Mouse (Mus musculus): ENCODE results near the gene Vwa7. TPM values are rescaled to one million over a fixed set of nuclear protein-coding genes. Genes with fewer than 3 reads are reported as not detected.
"Not testable (repeated sequence)": the region's sequence is repeated elsewhere in the genome, so short reads cannot be mapped to it uniquely, and the experiment has no call there.

Vwa7 gene
- total and polyA plus RNA-seq, 3 experiments: 9.8 to 10.4 TPM; not detected in 1

- H3K9ac ChIP-seq (ENCODE audit: control insufficient read depth, low read depth, low read length, poor library complexity, severe bottlenecking): peak overlapping the region; percentile 98
- peaks cover 63% of the 10 kb centered on the region for H3K79me2 ChIP-seq (ENCODE audit: control insufficient read depth, insufficient read depth, low read length, poor library complexity)
- H3K4me1 ChIP-seq (ENCODE audit: control insufficient read depth in 1 of 2, insufficient read depth in 2 of 2, low read length in 2 of 2): peaks cover 0 to 4% of the 10 kb centered on the region in 2 experiments; a peak in 1 of 4 replicates
- TF ChIP-seq USF2 (IDR thresholded peaks at IDR 0.05; ENCODE audit: borderline replicate concordance in 1 of 2, insufficient read depth in 1 of 2, low read depth in 1 of 2, low read length in 2 of 2) (no peak), NELFE (IDR thresholded peaks at IDR 0.05; ENCODE audit: low read depth, low read length) (no peak), ETS1 (IDR thresholded peaks at IDR 0.05; ENCODE audit: low read depth, low read length) (0 out of 2 replicates have a peak, but pooled peaks have one; percentile 4), POLR2A (IDR thresholded peaks at IDR 0.05; ENCODE audit: control insufficient read depth in 1 of 2, insufficient read depth in 1 of 2, low read depth in 1 of 2, low read length in 2 of 2, poor library complexity in 1 of 2) (peak; percentile 16 to 56; a peak in 2 of 4 replicates)
- DNase-seq (ENCODE audit: low read depth, low spot score): peak; percentile 47
- H3K4me3 ChIP-seq (ENCODE audit: control insufficient read depth in 1 of 2, insufficient read depth in 1 of 2, low read depth in 2 of 2, low read length in 2 of 2): peak overlapping the region; percentile 70 to 86
- no peaks in the 10 kb centered on the region for H3K9me3 ChIP-seq (replicated peaks; ENCODE audit: insufficient read depth, low read length)
- peaks cover 0 to 5% of the 10 kb centered on the region in 2 experiments; a peak in 3 of 4 replicates for H3K36me3 ChIP-seq (ENCODE audit: control insufficient read depth in 1 of 2, insufficient read depth in 2 of 2, low read length in 2 of 2)
- peak overlapping the region; percentile 99 for H3K27ac ChIP-seq (ENCODE audit: control insufficient read depth, low read depth, low read length)
- no peaks in the 10 kb centered on the region for H3K27me3 ChIP-seq (ENCODE audit: control insufficient read depth in 1 of 2, insufficient read depth in 2 of 2, low read length in 2 of 2)
Measured at GRCm38 (mm10) chr17:34998526-34999430, 17.6 kb upstream of the Vwa7 start.

GRCm38 (mm10) chr17:34999871-35000716, 16.3 kb upstream of the Vwa7 start:
- H3K4me1 ChIP-seq (ENCODE audit: control insufficient read depth in 1 of 2, insufficient read depth in 2 of 2, low read length in 2 of 2): not testable (repeated sequence)

More at GRCm38 (mm10) chr17:34999871-35000716, 16.3 kb upstream of the Vwa7 start:
- Histone ChIP-seq H3K27ac (ENCODE audit: control insufficient read depth, low read depth, low read length) (peak overlapping the region; percentile 99), H3K9ac (ENCODE audit: control insufficient read depth, low read depth, low read length, poor library complexity, severe bottlenecking) (peak overlapping the region; percentile 100), H3K4me3 (ENCODE audit: control insufficient read depth in 1 of 2, insufficient read depth in 1 of 2, low read depth in 2 of 2, low read length in 2 of 2) (peak overlapping the region; percentile 70 to 89), H3K79me2 (ENCODE audit: control insufficient read depth, insufficient read depth, low read length, poor library complexity) (peaks cover 75% of the 10 kb centered on the region)
- peak; percentile 76 for DNase-seq (ENCODE audit: low read depth, low spot score)
- not testable (repeated sequence) for H3K27me3 ChIP-seq (ENCODE audit: control insufficient read depth in 1 of 2, insufficient read depth in 2 of 2, low read length in 2 of 2); H3K9me3 ChIP-seq (replicated peaks; ENCODE audit: insufficient read depth, low read length); H3K36me3 ChIP-seq (ENCODE audit: control insufficient read depth in 1 of 2, insufficient read depth in 2 of 2, low read length in 2 of 2)
- TF ChIP-seq ZMIZ1 (IDR thresholded peaks at IDR 0.05; ENCODE audit: low read depth, low read length) (peak; percentile 99), NELFE (IDR thresholded peaks at IDR 0.05; ENCODE audit: low read depth, low read length) (peak; percentile 82), MXI1 (IDR thresholded peaks at IDR 0.05; ENCODE audit: low read depth, low read length) (peak; percentile 30; the same call in 1 of the 2 replicates), TAL1 (IDR thresholded peaks at IDR 0.05; ENCODE audit: low read length) (peak; percentile 60), SIN3A (IDR thresholded peaks at IDR 0.05; ENCODE audit: low read length) (peak; percentile 45; the same call in 1 of the 2 replicates), ETS1 (IDR thresholded peaks at IDR 0.05; ENCODE audit: low read depth, low read length) (peak; percentile 42; the same call in 1 of the 2 replicates), GATA1 (IDR thresholded peaks at IDR 0.05; ENCODE audit: low read depth, low read length) (0 out of 2 replicates have a peak, but pooled peaks have one; percentile 2), POLR2A (IDR thresholded peaks at IDR 0.05; ENCODE audit: control insufficient read depth in 1 of 2, insufficient read depth in 1 of 2, low read depth in 1 of 2, low read length in 2 of 2, poor library complexity in 1 of 2) (peak; percentile 77 to 85), BHLHE40 (IDR thresholded peaks at IDR 0.05; ENCODE audit: borderline replicate concordance, low read depth, low read length) (peak; percentile 38; the same call in 1 of the 2 replicates), EP300 (IDR thresholded peaks at IDR 0.05; ENCODE audit: low read depth in 1 of 2, low read length in 2 of 2) (peak in 1 of 2 experiments; percentile 40; a peak in 2 of 4 replicates), USF1 (IDR thresholded peaks at IDR 0.05; ENCODE audit: low read depth, low read length) (peak; percentile 77), POLR2AphosphoS2 (IDR thresholded peaks at IDR 0.05; ENCODE audit: low read length) (peak; percentile 77; the same call in 1 of the 2 replicates), TBP (IDR thresholded peaks at IDR 0.05; ENCODE audit: low read depth, low read length) (peak; percentile 84)

Measured in MEL (cell line).